Mouse (Mus musculus): ENCODE data around the gene Col4a2. TPM values are rescaled to one million over a fixed set of nuclear protein-coding genes. Genes with fewer than 3 reads are reported as not detected.

Gene Col4a2
- polyA plus RNA-seq, 1 experiment: 29.8 TPM

GRCm38 (mm10) chr8:11290533-11290932 lies 22.1 kb upstream of the Col4a2 start:
- WGBS: 7% methylated on average over 1 of the region's 1 CpGs

GRCm38 (mm10) chr8:11292611-11293010 lies 20.0 kb upstream of the Col4a2 start:
- WGBS: 58% methylated on average over 3 of the region's 3 CpGs
- DNase-seq (ENCODE audit: low read depth, low spot score): no peak

More at GRCm38 (mm10) chr8:11290533-11290932, 22.1 kb upstream of the Col4a2 start:
- DNase-seq (ENCODE audit: low read depth, low spot score): no peak

- WGBS: 68% methylated on average over 10 of the region's 10 CpGs
- no peak for DNase-seq (ENCODE audit: low read depth, low spot score)
Measured at GRCm38 (mm10) chr8:11296282-11296943, 16.2 kb upstream of the Col4a2 start.

GRCm38 (mm10) chr8:11297141-11297838 lies 15.3 kb upstream of the Col4a2 start:
- no peak for DNase-seq (ENCODE audit: low read depth, low spot score)
- 70% methylated on average over 8 of the region's 8 CpGs for WGBS

- WGBS: 45% methylated on average over 12 of the region's 12 CpGs
- no peak for DNase-seq (ENCODE audit: low read depth, low spot score)
Measured at GRCm38 (mm10) chr8:11298531-11299316, 13.9 kb upstream of the Col4a2 start.

- no peak for DNase-seq (ENCODE audit: low read depth, low spot score)
Measured at GRCm38 (mm10) chr8:11299317-11299602, 13.3 kb upstream of the Col4a2 start.

GRCm38 (mm10) chr8:11300436-11300835 lies 12.2 kb upstream of the Col4a2 start:
- no peak for DNase-seq (ENCODE audit: low read depth, low spot score)
- WGBS: 69% methylated on average over 8 of the region's 8 CpGs

More at GRCm38 (mm10) chr8:11299317-11299602, 13.3 kb upstream of the Col4a2 start:
- 43% methylated on average over 3 of the region's 3 CpGs for WGBS

- WGBS: 76% methylated on average over 6 of the region's 6 CpGs
Measured at GRCm38 (mm10) chr8:11304027-11304601, 8.5 kb upstream of the Col4a2 start.

GRCm38 (mm10) chr8:11305539-11305938 lies 7.1 kb upstream of the Col4a2 start:
- DNase-seq (ENCODE audit: low read depth, low spot score): no peak
- 59% methylated on average over 1 of the region's 1 CpGs for WGBS

More at GRCm38 (mm10) chr8:11304027-11304601, 8.5 kb upstream of the Col4a2 start:
- DNase-seq (ENCODE audit: low read depth, low spot score): no peak

GRCm38 (mm10) chr8:11307451-11307850 lies 5.2 kb upstream of the Col4a2 start:
- DNase-seq (ENCODE audit: low read depth, low spot score): no peak
- WGBS: 75% methylated on average over 7 of the region's 7 CpGs

GRCm38 (mm10) chr8:11308570-11308998 lies 4.0 kb upstream of the Col4a2 start:
- no peak for DNase-seq (ENCODE audit: low read depth, low spot score)
- WGBS: 39% methylated on average over 7 of the region's 7 CpGs

GRCm38 (mm10) chr8:11309226-11309625 lies 3.4 kb upstream of the Col4a2 start:
- no peak for DNase-seq (ENCODE audit: low read depth, low spot score)
- WGBS: 23% methylated on average over 5 of the region's 5 CpGs

- no peak for DNase-seq (ENCODE audit: low read depth, low spot score)
Measured at GRCm38 (mm10) chr8:11310049-11310448, 2.6 kb upstream of the Col4a2 start.

GRCm38 (mm10) chr8:11311681-11312348 lies 790 bp upstream of the Col4a2 start:
- no peak for DNase-seq (ENCODE audit: low read depth, low spot score)

More at GRCm38 (mm10) chr8:11310049-11310448, 2.6 kb upstream of the Col4a2 start:
- 46% methylated on average over 2 of the region's 2 CpGs for WGBS

GRCm38 (mm10) chr8:11313176-11314111 lies 839 bp downstream of the Col4a2 start:
- DNase-seq (ENCODE audit: low read depth, low spot score): no peak
- WGBS: 12% methylated on average over 45 of the region's 45 CpGs

More at GRCm38 (mm10) chr8:11311681-11312348, 790 bp upstream of the Col4a2 start:
- 8% methylated on average over 34 of the region's 34 CpGs for WGBS

- no peak for DNase-seq (ENCODE audit: low read depth, low spot score)
- 86% methylated on average over 8 of the region's 8 CpGs for WGBS
Measured at GRCm38 (mm10) chr8:11314613-11315012, 2.0 kb downstream of the Col4a2 start.

- DNase-seq (ENCODE audit: low read depth, low spot score): no peak
- 81% methylated on average over 16 of the region's 16 CpGs for WGBS
Measured at GRCm38 (mm10) chr8:11315179-11315943, 2.8 kb downstream of the Col4a2 start.

GRCm38 (mm10) chr8:11316118-11316517 lies 3.5 kb downstream of the Col4a2 start:
- WGBS: 73% methylated on average over 6 of the region's 6 CpGs
- no peak for DNase-seq (ENCODE audit: low read depth, low spot score)

Measured in large intestine, adult 2 months (tissue).